Mouse (Mus musculus): ENCODE measurements around the gene Unc119b.

DNA sequence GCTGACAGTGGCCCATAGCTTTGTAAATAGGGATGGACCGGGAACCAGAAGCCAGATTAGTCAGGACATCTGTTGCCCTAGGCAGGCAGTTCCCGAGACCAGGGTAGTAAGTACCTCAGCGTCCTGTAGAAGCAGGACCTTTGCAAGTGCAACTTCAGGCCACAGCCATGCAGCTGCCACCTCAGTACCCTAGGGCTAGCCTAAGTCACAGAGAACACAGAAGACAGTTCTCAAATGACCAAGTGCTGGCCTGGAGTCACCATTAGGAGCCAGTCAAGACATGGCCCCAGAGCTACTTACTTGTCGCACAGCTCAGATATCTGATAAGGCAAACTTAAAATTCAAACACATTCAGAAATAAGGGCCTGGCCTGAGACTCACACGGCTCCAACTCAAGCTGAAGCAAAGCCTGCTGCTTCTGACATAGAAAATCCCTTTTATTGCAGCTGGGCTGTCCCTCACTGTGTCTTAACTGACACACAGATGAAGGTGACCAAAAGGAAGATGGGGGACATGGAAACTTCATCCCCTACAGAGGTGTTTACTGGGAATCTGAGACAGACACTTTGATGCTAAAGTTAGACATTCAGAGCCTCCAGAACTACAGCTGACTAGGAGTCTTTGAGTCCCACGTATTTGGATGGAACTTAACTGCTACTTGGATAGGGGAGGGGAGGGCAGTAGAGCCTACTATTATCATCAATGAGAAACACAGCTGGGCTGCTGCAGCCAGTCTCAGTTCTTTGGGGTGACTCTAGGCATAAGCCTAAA lies 11.4 kb upstream of the Unc119b start:
- no peak for TF ChIP-seq CTCF (IDR thresholded peaks at IDR 0.05; ENCODE audit: extremely low read depth, insufficient read depth, insufficient read length, insufficient replicate concordance)
- no peak for TF ChIP-seq POLR2A (IDR thresholded peaks at IDR 0.05; ENCODE audit: low read depth, low read length)

Measured in spleen, adult 2 months (tissue).